Mouse (Mus musculus): ENCODE measurements around the gene Gstm1. TPM values are rescaled to one million over a fixed set of nuclear protein-coding genes. Genes with fewer than 3 reads are reported as not detected.
"Not testable (repeated sequence)": the region's sequence is repeated elsewhere in the genome, so short reads cannot be mapped to it uniquely, and the experiment has no call there.

Gstm1 gene
- total RNA-seq (2021), result 100 to 1,000 TPM; 379 to 410 TPM
- long read RNA-seq, transcript Gstm1-201 (8 exons, 1,289 nt), result major isoform, 144 of 174 reads
- long read RNA-seq, partial matches to known transcripts, result 14 of 174 reads
- long read RNA-seq, other reads (novel, unspliced or antisense), result 12 of 174 reads

GRCm38 (mm10) chr3:108017473-108018189 lies at the start of gene Gstm1:
TSS of gene Gstm1 (minus strand) at chr3:108017973.
- peak; percentile 94 to 97 for DNase-seq (ENCODE audit: low spot score in 2 of 2)

GRCm38 (mm10) chr3:108067370-108067934 lies 49.7 kb upstream of the Gstm1 start:
- DNase-seq (ENCODE audit: low spot score in 2 of 2), result no peak

GRCm38 (mm10) chr3:108065551-108065950 lies 47.8 kb upstream of the Gstm1 start:
- DNase-seq (ENCODE audit: low spot score in 2 of 2), result no peak

GRCm38 (mm10) chr3:108064672-108065071 lies 46.9 kb upstream of the Gstm1 start:
- no peak for DNase-seq (ENCODE audit: low spot score in 2 of 2)

- no peak for DNase-seq (ENCODE audit: low spot score in 2 of 2)
Measured at GRCm38 (mm10) chr3:108062648-108063047, 44.9 kb upstream of the Gstm1 start.

GRCm38 (mm10) chr3:108061420-108061819 lies 43.6 kb upstream of the Gstm1 start:
- DNase-seq (ENCODE audit: low spot score in 2 of 2), result peak in 1 of 2 experiments; percentile 75

- no peak for DNase-seq (ENCODE audit: low spot score in 2 of 2)
Measured at GRCm38 (mm10) chr3:108050493-108050892, 32.7 kb upstream of the Gstm1 start.

GRCm38 (mm10) chr3:108048306-108048705 lies 30.5 kb upstream of the Gstm1 start:
- DNase-seq (ENCODE audit: low spot score in 2 of 2), result no peak

- no peak for DNase-seq (ENCODE audit: low spot score in 2 of 2)
Measured at GRCm38 (mm10) chr3:108046944-108047655, 29.3 kb upstream of the Gstm1 start.

GRCm38 (mm10) chr3:108044394-108045140 lies 26.8 kb upstream of the Gstm1 start, which contains the start of gene Gstm4:
TSS of gene Gstm4 (minus strand) at chr3:108044894.
- peak; percentile 86 to 93 for DNase-seq (ENCODE audit: low spot score in 2 of 2)

GRCm38 (mm10) chr3:108033156-108033555 lies 15.4 kb upstream of the Gstm1 start:
- no peak for DNase-seq (ENCODE audit: low spot score in 2 of 2)

- no peak for DNase-seq (ENCODE audit: low spot score in 2 of 2)
Measured at GRCm38 (mm10) chr3:108032113-108032512, 14.3 kb upstream of the Gstm1 start.

GRCm38 (mm10) chr3:108028641-108029365 lies 11.0 kb upstream of the Gstm1 start:
- DNase-seq (ENCODE audit: low spot score in 2 of 2), result no peak

GRCm38 (mm10) chr3:108026597-108026996 lies 8.8 kb upstream of the Gstm1 start:
- no peak for DNase-seq (ENCODE audit: low spot score in 2 of 2)

GRCm38 (mm10) chr3:108026049-108026448 lies 8.3 kb upstream of the Gstm1 start:
- DNase-seq (ENCODE audit: low spot score in 2 of 2), result no peak

- no peak for DNase-seq (ENCODE audit: low spot score in 2 of 2)
Measured at GRCm38 (mm10) chr3:108025318-108025717, 7.5 kb upstream of the Gstm1 start.

GRCm38 (mm10) chr3:108022650-108023049 lies 4.9 kb upstream of the Gstm1 start:
- no peak for DNase-seq (ENCODE audit: low spot score in 2 of 2)

GRCm38 (mm10) chr3:108020351-108021022 lies 2.7 kb upstream of the Gstm1 start:
- DNase-seq (ENCODE audit: low spot score in 2 of 2), result not testable (repeated sequence)

GRCm38 (mm10) chr3:108019226-108019625 lies 1.5 kb upstream of the Gstm1 start:
- DNase-seq (ENCODE audit: low spot score in 2 of 2), result not testable (repeated sequence)
